Mouse (Mus musculus): ENCODE results near the gene Gcdh. TPM values are rescaled to one million over a fixed set of nuclear protein-coding genes. Genes with fewer than 3 reads are reported as not detected.

The Gcdh gene
- 28.1 and 30.4 TPM in 2 replicates for polyA plus RNA-seq (2014; fragmentation: Nextera tagmentation; extraction: Ambion mirVana)

DNA sequence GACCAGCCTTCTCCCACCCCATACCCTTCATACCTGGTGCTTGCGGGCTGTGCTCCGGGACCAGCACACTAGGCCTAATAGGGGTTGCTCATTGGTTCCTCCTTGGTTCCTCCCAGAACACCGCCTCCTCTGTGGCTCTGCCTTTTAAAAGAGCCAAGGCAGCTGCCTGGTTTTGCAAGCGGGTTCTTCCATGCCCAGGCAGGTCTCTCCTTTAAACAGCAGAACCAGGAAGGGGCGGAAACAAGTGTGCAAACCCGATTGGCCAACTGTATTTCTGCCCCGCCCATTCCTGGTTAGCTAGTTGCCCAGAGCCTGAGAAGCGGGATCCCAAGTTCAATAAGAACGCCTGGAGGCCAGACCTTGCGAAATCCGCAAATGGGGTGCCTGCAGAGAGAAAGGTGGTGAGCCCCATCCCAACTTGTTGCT is at the start of gene Gcdh:
TSS of gene Gcdh (minus strand) at position 213 of the 426 bp plus-strand sequence.
- Histone ChIP-seq H3K4me3 (ENCODE audit: low read depth, low read length) (peak within 1 kb of the TSS; percentile 75), H3K36me3 (ENCODE audit: insufficient read depth) (peaks cover 14% of the 10 kb centered on the region; the same call in 1 of the 2 replicates), H3K27me3 (ENCODE audit: insufficient read depth, low read length) (no peaks in the 10 kb centered on the region), H3K9ac (peak within 1 kb of the TSS; percentile 69), H3K9me3 (ENCODE audit: low read depth, low read length) (no peaks in the 10 kb centered on the region), H3K4me2 (peak within 1 kb of the TSS; percentile 94), H3K4me1 (ENCODE audit: insufficient read depth) (peaks cover 9% of the 10 kb centered on the region; the same call in 1 of the 2 replicates), H3K27ac (ENCODE audit: low read depth) (peak within 1 kb of the TSS; percentile 30; the same call in 1 of the 2 replicates)
- no peak for TF ChIP-seq CTCF (IDR thresholded peaks at IDR 0.05; ENCODE audit: low read depth)
- DNase-seq: peak; percentile 97
- under 1% methylated on average over 11 of the region's 11 CpGs for whole genome bisulfite sequencing
- peak; percentile 99 for ATAC-seq (ENCODE audit: insufficient read depth)

DNA sequence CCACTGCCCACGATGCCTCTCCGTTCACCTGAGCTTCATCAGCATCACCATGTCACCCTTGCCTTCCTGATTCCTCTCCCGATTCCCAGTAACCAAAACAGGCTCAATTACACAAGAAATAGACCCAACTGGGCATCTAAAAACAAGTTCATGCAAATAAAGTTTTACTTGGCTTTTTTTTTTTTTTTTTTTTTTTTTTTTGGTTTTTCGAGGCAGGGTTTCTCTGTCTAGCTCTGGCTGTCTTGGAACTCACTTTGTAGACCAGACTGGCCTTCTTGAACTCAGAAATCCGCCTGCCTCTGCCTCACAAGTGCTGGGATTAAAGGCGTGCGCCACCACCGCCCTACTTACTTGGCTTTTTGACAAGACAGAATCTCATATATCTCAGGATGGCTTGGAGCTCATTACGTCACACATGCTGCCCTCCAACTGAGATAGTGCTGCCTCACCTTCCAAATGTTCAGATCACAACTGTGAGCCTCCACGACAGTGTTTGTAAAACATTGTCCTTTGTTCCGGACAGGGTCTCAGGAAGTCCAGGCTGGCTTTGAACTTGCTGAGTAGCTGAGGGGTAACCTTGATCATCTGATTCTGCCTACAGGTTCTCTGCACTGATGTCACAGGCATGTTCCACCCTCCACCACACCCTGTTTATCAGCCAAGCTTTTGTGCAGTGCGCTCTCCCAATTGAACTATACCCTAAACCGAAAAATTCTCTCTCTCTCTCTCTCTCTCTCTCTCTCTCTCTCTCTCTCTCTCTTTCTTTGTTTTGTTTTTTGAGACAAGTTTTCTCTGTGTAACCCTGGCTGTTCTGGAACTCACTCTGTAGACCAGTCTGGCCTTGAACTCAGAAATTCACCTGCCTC is 44.1 kb upstream of the Gcdh start:
- 58% methylated on average over 13 of the region's 13 CpGs for WGBS

DNA sequence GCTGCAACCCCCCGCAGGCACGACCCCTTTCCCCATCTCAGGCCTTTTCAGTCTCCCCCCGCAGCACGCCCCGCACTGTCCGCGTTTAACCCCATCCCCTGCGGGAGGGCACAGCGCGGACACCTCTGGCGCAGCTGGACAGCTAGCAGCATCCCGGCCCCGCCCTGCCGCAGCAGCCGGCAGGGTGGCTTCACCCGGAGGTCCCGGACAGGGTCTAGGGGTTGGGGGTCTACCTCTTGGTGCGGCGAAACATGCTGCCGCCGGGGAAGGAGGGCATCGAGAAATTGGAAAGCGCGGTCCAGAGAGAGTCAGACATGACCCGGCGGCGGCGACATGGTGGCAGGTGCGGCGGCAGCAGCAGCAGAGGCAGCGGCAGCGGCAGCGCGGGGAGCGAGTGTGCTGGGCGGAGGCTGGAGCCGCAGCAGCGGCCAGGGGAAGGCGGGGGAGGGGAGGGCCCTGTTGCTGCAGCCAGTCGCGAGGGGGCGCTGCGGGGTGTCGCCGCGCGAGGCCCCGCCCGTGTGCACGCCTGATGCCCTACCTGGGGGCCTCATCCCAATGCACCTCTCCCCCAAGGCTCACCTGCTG is 43.3 kb upstream of the Gcdh start, which contains the start of gene Mast1:
TSS of gene Mast1 (minus strand) at position 398 of the 585 bp plus-strand sequence.
- H3K36me3 ChIP-seq (ENCODE audit: insufficient read depth): no peaks in the 10 kb centered on the region
- H3K27ac ChIP-seq (ENCODE audit: low read depth): no peak within 1 kb of the TSS
- ATAC-seq (ENCODE audit: insufficient read depth): peak; percentile 49; the same call in 1 of the 2 replicates
- peak within 1 kb of the TSS; percentile 38; the same call in 1 of the 2 replicates for H3K9ac ChIP-seq
- H3K4me3 ChIP-seq (ENCODE audit: low read depth, low read length): peak within 1 kb of the TSS; percentile 37
- no peaks in the 10 kb centered on the region for H3K9me3 ChIP-seq (ENCODE audit: low read depth, low read length)
- WGBS: under 1% methylated on average over 50 of the region's 50 CpGs
- DNase-seq: peak; percentile 58
- peaks cover 52% of the 10 kb centered on the region for H3K27me3 ChIP-seq (ENCODE audit: insufficient read depth, low read length)
- peak within 1 kb of the TSS; percentile 71 for H3K4me2 ChIP-seq
- H3K4me1 ChIP-seq (ENCODE audit: insufficient read depth): no peaks in the 10 kb centered on the region
- TF ChIP-seq CTCF (IDR thresholded peaks at IDR 0.05; ENCODE audit: low read depth): 0 out of 2 replicates have a peak, but pooled peaks have one; percentile 18

More for the DNA sequence above, 44.1 kb upstream of the Gcdh start:
- Histone ChIP-seq H3K27me3 (ENCODE audit: insufficient read depth, low read length) (peaks cover 52% of the 10 kb centered on the region), H3K4me3 (ENCODE audit: low read depth, low read length) (0 out of 2 replicates have a peak overlapping the region, but pooled peaks have one; percentile 37), H3K4me1 (ENCODE audit: insufficient read depth) (no peaks in the 10 kb centered on the region), H3K9me3 (ENCODE audit: low read depth, low read length) (no peaks in the 10 kb centered on the region), H3K9ac (no peak overlapping the region), H3K27ac (ENCODE audit: low read depth) (no peak overlapping the region), H3K36me3 (ENCODE audit: insufficient read depth) (no peaks in the 10 kb centered on the region), H3K4me2 (peak overlapping the region; percentile 71)
- TF ChIP-seq CTCF (IDR thresholded peaks at IDR 0.05; ENCODE audit: low read depth): no peak
- no peak for ATAC-seq (ENCODE audit: insufficient read depth)
- DNase-seq: no peak

DNA sequence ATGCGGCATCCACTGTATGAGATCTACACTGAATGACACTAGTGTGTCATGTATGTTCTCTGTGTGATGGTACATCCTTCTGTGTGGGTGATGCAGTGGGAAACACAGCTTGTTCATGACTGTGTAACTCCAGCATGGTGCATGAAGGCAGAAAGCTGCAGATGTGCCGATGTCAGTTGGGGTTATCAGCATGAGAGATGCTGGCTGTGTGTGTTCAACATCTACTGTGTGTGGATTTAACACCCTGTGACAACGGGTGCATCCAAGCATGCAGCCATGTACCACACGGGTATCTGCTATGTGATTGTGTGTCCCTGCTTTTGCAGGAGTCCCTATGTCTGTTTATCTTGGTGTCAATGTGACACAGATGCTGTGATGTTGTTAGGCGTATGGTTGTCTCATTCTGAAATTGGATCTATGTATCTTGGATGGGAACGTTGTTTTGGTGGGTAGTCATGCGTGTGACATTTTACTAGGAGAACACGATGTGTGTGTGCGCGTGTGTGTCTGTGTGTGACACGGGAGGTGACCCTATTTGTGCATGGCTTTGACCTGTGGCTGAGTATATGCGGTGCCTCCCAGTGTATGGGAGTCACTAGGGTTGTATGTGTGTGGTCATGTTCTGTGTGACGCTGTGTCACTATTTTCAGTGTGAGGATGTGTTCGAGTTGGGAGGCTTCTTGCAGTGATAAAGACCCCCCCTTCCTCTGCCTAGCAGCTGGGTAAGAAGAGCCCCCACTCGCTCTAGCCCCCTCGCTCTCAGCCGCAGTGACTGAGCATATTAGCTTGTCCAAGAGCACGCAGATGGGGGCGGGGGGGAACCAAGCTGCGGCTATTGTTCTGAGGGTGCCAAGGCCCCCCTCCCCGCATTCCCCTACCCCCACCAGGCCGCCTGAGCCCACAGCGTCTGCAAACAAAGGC is 42.6 kb upstream of the Gcdh start:
- H3K27me3 ChIP-seq (ENCODE audit: insufficient read depth, low read length): peaks cover 52% of the 10 kb centered on the region

DNA sequence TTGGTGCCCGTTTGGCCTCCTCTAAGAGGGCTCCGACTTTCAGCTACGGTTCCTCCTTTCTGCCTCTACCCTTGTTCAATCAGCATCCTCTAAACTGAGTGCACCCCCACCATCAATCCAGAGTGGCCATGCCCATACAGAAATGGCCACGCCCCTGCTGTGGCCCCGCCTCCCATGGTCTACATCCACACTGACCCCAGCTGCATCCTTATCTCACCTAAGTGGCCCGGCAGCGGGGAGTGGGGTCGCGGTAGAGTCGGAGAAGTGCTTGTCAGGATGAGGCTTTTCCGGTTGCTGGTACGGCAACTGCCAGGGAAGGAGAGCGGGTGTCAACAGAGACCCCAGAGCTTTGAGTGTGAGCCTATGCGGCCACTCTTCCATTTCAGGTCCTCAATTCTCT is 41.8 kb upstream of the Gcdh start:
- Histone ChIP-seq H3K36me3 (ENCODE audit: insufficient read depth) (no peaks in the 10 kb centered on the region), H3K4me1 (ENCODE audit: insufficient read depth) (no peaks in the 10 kb centered on the region), H3K9me3 (ENCODE audit: low read depth, low read length) (no peaks in the 10 kb centered on the region), H3K27ac (ENCODE audit: low read depth) (no peak overlapping the region), H3K9ac (no peak overlapping the region), H3K4me3 (ENCODE audit: low read depth, low read length) (no peak overlapping the region), H3K4me2 (no peak overlapping the region), H3K27me3 (ENCODE audit: insufficient read depth, low read length) (peaks cover 56% of the 10 kb centered on the region)
- WGBS: 6% methylated on average over 14 of the region's 14 CpGs
- ATAC-seq (ENCODE audit: insufficient read depth) (no peak), DNase-seq (no peak)
- TF ChIP-seq CTCF (IDR thresholded peaks at IDR 0.05; ENCODE audit: low read depth): no peak

More for the DNA sequence above, 42.6 kb upstream of the Gcdh start:
- Histone ChIP-seq H3K9ac (no peak overlapping the region), H3K9me3 (ENCODE audit: low read depth, low read length) (no peaks in the 10 kb centered on the region), H3K27ac (ENCODE audit: low read depth) (no peak overlapping the region), H3K4me1 (ENCODE audit: insufficient read depth) (no peaks in the 10 kb centered on the region), H3K4me3 (ENCODE audit: low read depth, low read length) (peak overlapping the region; percentile 37), H3K36me3 (ENCODE audit: insufficient read depth) (no peaks in the 10 kb centered on the region), H3K4me2 (peak overlapping the region; percentile 71)
- WGBS: 24% methylated on average over 23 of the region's 23 CpGs
- TF ChIP-seq CTCF (IDR thresholded peaks at IDR 0.05; ENCODE audit: low read depth): no peak
- ATAC-seq (ENCODE audit: insufficient read depth) (no peak), DNase-seq (no peak)

DNA sequence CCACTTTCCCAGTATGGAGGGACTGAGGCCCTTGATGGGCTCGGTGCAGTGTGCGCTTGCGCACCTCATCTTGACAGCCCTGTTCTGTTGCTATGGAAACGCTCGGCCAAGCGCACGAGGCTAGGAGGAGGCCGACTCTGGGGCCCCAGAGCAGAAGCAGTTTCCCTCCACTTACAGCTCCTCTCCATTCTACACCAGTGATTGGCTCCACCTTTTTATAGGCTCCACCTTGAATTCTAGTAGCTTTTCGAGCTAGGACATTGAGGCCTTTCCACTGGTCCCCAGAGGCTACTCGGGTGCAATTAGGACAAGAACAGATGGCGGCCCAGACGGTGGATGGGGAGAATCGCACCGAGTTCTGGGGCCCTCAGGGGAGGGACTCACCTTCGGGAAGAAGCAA is 41.1 kb upstream of the Gcdh start:
- H3K27me3 ChIP-seq (ENCODE audit: insufficient read depth, low read length): peaks cover 62% of the 10 kb centered on the region

More for the DNA sequence above, 41.1 kb upstream of the Gcdh start:
- H3K27ac ChIP-seq (ENCODE audit: low read depth): no peak overlapping the region
- H3K9ac ChIP-seq: no peak overlapping the region
- no peak for TF ChIP-seq CTCF (IDR thresholded peaks at IDR 0.05; ENCODE audit: low read depth)
- H3K4me1 ChIP-seq (ENCODE audit: insufficient read depth): no peaks in the 10 kb centered on the region
- no peak overlapping the region for H3K4me3 ChIP-seq (ENCODE audit: low read depth, low read length)
- peak; percentile 63 for ATAC-seq (ENCODE audit: insufficient read depth)
- no peak overlapping the region for H3K4me2 ChIP-seq
- no peaks in the 10 kb centered on the region for H3K9me3 ChIP-seq (ENCODE audit: low read depth, low read length)
- under 1% methylated on average over 15 of the region's 15 CpGs for WGBS
- H3K36me3 ChIP-seq (ENCODE audit: insufficient read depth): no peaks in the 10 kb centered on the region
- peak; percentile 69 for DNase-seq

Data from lung, embryonic 14.5 days (tissue).